Mouse (Mus musculus) layer of hippocampus, adult 9-11 months (tissue): ENCODE measurements around the gene Tbx1.

Source experiments
- DNase-seq: peaks from one replicate; pipeline ENCODE4 v3.0.0; 2022

The Tbx1 gene

DNA sequence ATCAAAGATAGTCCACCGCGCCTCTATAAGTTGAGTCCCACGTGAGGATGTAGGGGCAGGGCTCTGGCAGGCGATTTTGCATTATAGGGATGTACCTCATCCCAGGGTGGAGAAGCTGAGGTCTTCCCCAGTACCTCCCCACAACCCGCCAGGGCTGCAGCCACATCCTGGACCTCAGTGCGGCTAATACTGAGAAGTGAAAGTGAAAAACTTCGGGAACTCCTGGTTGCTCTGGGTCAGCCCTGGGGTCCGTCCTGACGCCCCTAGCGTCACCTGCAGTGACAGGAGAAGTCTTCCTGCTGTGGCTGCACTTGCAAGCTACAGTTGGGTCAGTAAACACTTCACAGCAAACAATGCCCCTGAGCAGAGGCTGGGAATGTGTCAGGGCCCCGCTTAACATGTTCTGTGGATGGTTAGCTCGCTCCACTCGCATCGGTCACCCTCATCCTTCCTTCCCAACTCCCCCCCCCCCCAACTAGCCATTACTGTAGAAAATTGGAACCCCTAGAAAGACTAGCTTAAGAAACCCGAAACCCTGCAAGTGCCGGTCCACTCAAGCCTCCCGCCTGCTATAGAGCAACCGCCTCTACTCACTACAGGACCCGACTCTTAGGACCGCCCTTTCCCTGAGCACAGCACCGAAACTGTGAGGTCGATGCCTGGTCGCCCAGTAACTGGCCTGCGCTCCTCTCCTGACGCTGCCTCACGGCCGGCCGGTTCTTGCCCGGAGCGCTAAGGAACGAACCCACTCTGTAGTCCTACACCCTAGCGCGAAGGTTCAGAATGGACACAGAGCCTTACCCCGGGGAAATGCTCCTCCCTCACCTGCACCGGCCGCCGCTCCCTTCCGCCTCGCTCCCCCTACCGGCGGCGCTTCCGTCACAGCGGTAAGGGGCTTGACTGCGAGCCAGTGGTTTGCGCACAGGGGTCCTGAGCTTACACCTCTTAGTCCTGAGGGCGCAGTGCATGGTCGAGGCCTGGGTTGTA lies at the start of gene Tbx1:
Tbx1 (minus strand) TSS at position 868 of the 987 bp plus-strand sequence.
- no peak for DNase-seq

DNA sequence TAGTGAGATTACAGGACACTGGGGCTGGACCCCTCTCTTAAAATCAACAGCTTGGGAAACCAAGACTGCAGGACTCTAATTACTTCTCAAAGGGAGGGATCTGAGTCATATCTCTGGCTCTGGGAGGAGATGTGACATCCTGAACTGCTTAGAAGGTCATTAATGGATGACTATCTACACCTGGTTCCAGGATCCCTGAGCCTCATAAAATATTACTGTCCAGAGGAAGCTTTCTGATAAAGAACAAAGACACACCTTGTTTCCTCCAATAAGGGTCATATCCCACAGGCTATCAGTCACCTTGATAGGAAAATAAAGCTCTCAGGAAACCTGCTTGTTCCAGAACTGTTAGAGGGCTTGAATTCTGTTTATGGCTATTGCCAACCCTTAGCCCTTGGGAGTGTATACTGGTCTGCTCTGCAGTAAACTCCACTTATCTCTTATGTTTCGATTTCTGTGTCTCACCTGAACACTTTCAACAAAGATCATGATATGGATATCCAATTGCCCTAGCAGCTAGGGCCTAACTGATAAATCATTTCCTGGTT lies 49.0 kb upstream of the Tbx1 start:
- DNase-seq: no peak

DNA sequence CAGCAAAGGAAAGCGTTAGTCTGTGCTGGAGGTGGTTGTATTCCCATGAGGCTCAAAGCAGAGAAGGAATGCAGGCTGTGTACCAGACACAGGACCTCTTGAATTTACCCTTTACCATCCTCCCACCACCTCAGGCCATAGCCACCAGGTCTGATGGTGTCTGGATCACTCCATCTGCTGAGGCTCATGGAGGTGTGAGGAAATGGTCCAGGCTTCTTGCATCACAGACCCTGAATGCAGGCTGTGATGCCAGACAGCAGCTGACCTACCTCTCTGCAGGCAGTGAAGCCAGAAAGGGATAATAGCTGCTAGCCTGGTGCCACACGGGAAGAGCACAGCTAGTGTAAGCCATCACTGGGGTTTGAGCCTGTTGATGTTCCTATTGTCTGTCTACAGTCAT lies 47.9 kb upstream of the Tbx1 start:
- DNase-seq: no peak

DNA sequence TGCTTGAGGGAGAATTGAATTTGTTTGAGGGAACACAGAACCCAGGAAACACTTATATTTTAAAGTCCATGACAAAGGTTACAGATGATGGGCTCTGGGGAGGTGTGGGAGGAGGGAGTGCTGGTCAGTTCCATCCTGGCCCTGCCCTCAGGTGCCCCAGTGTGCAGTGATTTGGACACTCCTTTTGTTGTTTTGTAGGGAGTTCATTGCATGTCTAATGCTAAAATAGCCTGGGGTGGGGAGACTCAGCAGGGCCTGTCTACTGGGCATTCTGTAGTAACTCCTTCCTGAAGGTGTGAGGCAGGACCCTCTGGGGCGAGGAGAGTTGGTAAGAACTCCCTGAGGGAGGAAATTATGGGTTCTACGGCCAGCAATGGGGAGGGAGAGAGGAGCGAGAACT lies 46.3 kb upstream of the Tbx1 start:
- DNase-seq: no peak

DNA sequence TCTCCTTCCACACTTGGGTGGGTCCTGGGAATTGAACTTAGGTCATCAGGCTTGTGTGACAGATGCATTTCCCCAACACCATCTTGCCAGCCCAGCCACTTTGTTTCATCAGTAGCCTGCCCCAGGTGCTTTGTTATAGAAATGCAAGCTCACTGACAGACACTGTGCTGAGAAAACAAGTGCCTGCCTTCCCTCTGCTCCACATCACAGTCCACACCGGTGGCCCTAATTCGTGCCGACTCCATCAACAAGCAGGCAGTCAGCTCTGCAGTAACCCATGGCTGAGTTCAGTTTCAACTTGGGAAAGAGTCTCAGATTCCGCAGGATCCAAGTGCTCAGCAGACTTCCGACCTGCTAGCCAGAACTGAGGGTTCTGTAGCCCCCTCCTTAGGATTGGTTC lies 45.9 kb upstream of the Tbx1 start:
- no peak for DNase-seq

DNA sequence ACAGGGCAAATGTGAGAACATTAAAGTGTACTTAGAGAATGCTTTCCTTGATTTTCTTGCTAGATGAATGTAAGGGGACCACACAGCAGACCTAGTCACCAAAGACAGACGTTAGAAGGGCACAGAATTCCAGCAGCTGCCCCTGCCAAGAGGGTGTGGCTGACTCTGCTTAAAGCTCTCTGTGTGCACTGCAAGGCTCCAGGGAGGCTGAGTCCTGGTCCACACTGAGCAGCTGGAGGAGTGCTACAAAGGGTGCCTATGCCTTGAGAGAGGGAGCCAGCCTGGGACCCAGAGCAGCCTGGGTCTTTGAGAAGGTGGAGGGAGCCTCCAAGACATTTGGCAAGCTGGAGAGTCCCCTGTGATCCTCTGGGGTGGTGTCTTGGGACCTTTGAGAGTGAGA lies 42.9 kb upstream of the Tbx1 start:
- no peak for DNase-seq

DNA sequence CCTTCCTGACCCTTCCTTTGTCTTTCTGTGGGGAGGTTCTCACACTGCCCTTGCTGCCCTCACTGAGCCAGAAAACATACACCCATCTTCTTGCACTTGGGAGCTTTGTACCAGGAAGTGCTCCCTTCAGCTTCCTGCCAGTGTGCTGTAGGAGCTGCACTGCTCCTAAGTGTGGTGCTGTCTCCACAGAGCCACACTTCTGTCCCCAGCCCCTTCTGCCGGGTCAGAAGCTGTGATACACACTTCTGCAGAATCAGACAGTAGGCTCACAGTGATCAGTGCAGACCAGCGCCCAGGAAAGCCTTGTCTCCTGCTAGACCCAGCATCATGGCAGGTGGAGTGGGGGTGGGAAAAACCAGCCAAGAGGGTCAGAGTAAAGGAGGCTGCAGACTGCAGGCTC lies 42.3 kb upstream of the Tbx1 start:
- no peak for DNase-seq

DNA sequence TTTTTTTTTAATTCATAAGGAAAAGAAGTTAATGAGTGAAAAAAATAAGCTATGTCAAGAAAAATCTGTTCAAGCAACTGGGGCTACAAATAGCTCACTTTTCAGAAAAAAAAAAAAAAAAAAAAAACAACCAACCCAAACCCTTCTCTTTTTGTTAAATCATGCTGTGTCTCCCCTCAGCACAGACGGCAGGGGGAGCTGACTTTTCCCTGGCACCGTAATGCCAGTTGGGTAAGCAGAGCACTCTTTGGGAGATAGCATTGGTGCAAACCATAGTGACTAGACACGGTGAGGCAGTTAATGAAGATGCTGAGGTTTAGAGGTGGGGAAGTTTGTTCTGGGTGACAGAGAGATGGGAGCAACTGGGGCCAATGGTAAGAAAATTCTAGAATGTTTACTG lies 41.6 kb upstream of the Tbx1 start:
- DNase-seq: peak; percentile 42

DNA sequence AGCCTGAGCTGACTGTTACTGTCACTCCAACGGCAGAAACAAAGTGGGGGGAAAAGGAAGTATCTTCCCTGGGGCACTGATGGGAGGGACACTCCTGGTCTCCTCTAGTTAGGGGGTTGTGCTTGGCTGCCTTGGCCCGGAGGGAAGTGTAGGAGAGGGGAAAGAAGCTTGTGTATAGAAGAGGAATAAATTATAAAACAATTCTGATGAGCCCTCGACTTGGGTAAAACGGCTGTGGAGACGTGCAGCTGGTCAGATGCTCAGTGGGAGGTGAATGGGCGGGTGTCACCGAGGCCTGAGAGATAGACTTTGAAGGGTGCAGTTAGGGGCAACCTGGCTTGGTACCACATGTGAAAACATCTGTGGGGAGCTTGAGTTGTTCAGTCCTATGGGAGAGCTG lies 40.7 kb upstream of the Tbx1 start:
- no peak for DNase-seq

DNA sequence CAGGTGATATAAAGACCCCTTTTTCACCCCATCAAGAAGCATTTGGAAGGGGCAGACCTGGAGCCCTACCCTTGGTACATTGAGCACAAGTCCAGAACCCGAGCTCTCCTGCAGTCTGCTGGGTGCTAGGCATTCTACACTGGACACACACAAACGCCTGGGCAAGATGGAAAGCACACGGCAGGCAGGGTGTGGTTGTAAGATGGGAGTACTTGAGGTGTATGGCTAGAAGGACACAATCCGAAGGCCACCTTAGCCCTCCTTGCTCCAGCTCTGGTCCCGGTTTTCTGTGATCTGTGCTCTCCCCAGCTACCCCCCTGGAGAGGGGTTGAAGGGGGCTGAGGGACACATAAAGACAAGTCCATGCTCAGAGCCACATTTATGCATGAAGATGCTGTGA lies 39.8 kb upstream of the Tbx1 start:
- no peak for DNase-seq

DNA sequence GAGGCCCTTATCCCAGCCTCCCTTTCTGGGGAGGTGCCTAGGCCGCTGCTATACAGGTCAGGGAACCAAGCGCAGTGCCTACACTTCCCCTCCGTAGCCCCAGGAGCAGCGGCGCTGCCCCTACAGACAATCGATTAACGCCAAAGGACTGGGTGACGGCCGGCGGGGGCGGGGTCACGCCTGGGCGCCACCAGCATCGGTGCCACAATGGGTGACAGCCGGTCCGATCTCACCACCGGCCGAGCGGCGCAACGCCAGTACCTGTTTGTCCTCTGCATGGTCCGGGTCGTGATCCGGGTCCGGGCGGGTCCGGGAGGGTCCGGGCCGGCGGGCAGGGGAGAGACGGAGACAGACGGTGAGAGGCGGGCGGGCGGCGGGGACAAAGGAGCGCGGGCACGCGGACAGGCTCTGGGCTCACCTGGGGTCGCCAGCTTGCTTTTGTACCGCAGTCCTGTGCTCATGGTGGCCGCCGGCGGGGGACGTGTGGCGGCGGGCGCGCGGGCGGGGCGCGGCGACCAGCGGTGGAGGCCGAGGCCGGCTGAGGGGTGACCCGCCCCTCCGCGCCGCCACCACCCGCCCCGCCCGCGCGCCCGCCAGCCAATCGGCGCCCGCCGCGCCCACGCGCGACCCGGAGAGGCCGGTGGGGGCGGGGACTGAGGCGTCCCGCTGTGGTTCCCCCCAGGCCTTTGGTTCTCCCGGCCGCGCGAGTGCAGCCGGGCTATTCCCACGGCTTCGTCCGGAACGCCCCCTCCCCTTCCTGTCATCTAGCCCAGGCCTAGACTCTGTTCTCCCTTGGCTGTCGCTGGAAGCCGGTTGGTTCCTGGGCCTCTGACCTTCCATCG lies 39.1 kb upstream of the Tbx1 start, which contains the start of gene Sept5:
Sept5 (minus strand) TSS at position 565 of the 842 bp plus-strand sequence.
- DNase-seq: peak; percentile 56

DNA sequence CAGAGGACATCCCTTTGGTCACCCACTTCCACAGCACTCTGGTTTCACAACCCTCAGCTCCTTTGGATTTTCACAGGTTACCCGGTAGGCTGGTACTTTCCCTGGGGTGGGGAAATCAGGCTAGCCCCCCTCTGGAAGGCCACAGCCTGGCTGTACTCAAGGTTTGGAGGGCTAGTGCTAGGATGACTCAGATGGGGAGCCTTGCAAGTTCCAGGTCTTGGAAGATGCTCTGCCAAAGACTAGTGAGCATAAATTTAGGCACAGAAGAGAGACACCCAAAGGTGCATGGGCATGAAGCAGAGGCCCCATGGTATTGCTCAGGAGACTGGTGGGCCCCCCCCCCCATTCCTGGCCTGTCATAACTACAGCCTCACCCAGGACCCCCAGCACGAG lies 38.5 kb upstream of the Tbx1 start:
- no peak for DNase-seq

DNA sequence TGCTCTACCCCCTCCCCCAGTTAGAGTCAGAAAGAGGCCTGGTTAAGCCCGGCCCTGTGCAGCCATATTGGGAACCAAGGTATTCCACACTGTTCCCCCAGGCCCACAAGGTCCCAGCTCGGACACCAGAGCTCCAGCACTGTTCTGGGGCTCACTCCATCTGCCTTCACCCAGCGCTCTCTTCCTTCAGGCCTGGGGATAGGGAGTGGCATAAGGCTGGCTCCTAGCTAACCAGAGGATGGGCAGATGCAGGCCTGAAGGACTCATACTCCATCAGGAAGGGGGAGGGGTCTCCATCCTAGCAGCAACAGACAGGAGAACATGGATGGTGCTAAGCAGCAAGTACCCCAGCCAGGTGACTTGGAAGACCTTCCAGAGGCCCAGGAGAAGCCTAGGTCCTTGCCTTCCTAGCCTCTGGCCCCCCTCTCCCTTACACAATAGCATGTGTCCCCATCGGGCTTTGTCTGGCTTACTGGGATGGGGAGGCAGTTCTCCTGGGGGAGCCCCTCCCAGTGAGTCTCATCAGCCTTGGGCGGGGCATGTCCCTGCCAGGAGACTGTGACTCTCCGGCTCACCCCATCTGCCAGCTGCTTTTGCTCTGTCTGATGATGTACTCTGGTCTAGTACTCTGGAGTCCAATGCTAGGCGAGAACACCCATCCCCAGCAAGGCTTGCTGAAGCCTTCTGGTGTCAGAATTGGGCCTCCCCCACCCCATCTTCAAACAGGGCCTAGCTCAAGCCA lies 37.9 kb upstream of the Tbx1 start:
- DNase-seq: peak; percentile 50

DNA sequence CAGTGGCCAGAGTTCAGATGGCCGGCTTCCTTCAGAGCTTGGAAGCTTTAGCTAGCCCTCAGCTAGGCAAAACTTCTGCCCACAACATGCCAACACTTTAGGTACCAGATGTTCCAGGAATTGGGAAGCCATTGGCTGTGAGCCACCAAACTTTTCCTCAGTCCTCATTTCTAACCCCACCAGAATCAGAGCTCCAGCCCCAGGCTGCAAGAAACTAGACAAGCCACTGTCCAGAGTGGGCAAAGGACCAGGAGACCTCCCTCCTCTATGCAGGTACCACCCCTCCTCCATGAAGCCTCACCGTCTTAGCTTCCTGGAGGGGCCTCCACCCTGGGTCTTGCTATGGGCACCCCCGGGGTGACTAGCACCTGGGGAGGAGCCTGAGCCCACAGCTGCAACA lies 36.7 kb upstream of the Tbx1 start:
- DNase-seq: no peak

DNA sequence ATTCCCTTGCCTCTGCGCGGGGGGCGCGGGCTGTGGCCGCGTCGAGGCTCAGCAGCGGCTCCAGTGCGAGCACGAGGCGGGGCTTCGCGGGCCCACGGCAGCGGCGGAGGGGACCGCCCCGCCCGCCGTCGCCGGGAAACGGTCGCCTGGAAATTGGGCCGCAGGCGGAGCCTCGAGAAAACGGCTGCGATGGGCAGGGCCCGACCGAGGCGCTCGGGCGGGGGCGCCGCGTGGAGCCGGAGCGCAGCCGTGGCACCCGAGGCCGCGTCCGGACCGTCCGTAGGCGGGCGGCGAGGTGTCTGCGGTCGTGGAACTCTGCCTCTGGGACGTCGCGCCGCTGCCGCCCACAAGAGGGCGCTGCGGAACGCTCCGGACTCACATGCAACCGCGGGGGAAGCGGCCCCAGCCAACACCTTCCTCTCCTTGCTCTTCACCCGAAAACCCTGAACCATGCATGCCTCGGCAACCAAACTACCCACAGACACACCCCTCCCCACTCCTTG lies 36.0 kb upstream of the Tbx1 start, which contains the start of gene Gm49601:
Gm49601 (minus strand) TSS at position 52 of the 503 bp plus-strand sequence.
- peak; percentile 87 for DNase-seq

DNA sequence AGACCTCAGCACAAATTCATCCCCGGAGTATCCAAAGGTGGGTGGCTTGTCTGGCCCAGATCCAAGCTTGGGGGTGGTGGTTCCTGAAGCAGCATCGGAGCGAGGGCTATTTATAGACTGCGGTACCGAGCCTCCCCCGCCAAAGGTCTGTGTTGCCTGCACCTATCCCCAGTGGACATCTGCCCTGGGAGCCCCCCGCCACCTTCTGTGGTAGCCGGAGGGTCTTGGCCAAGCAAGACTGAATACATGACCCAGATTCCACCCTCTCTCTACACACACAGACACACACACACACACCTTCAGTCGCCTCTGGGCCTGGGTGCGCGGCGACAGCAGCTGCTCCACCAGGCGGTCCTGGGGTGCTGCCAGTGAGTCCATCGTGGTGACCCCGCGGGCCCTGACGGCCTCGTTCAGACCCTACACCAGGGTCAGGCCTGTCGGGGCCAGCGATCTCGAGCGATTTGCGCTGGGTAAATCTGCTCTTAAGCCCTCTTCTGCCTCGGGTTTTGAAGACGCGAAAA lies 35.4 kb upstream of the Tbx1 start:
- DNase-seq: peak; percentile 70

DNA sequence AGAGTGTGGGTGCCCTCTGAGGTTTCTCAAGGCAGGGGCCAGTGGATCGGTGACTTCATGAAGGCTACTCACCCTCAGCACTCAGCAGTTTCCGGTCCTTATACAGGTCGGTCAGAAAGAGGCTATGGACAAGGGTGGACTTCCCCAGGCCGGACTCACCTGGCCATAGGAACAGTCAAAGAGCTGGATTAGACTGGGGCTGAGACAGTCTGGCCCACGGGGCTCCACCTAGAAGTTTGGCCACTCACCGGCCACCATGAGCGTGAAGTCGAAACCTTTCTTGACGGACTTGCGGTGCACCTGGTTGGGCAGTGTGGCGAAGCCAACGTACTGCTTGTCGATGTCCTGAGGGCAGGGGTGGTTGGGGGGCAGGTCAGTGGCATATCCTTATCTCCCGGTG lies 34.6 kb upstream of the Tbx1 start:
- DNase-seq: no peak

DNA sequence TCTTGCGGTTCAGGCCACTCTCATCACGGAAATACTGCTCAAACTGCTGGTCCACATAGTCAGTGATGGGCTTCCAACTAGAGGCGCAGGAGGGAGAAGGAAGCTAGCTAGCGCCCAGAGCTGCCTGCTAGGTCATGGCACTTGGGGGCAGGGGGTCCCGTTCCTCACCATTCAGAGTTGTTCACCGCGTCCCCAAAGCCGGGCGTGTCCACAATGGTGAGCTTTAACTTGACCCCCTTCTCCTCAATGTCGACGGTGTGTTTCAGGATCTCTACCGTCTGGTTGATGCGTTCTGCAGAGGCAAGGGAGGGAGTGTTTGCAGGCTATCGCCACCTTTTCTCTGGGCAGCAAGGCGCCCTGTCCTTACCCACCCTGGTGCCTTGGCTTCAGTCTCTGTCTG lies 34.2 kb upstream of the Tbx1 start:
- DNase-seq: no peak

DNA sequence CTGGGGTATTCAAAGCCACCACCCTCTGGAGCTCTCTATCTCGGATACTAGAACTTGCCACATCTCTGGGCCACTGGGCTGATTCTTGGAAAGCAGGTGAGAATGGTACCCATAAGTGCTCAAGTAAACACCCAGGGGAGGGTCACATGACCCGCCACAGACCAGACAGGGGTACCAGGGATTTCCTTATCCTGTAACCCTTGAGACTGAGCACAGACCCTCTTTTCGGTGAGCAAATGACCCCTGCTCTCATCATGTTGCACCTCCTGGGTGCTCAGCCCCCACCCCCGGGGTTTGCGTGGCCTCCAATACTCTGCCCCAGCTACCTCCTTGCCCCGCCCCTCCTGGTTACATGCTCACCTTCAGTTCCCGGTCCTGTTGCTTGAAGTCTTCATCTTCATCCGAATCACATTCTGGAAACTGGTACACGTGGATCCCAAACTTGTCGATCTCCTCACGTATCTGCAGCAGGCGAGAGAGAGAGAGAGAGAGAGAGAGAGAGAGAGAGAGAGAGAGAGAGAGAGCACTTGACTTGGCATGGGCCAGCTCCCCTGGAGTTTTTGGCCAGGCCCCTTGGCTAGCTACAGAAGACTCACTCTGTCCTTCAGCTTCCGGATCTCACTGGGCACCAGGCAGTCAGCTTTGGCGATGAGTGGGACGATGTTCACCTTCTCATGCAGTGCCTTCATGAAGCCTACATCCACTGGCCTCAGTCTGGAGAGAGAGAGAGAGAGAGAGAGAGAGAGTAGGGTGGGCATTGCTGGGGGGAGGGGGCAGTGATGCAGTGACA lies 33.5 kb upstream of the Tbx1 start:
- peak; percentile 23 for DNase-seq

DNA sequence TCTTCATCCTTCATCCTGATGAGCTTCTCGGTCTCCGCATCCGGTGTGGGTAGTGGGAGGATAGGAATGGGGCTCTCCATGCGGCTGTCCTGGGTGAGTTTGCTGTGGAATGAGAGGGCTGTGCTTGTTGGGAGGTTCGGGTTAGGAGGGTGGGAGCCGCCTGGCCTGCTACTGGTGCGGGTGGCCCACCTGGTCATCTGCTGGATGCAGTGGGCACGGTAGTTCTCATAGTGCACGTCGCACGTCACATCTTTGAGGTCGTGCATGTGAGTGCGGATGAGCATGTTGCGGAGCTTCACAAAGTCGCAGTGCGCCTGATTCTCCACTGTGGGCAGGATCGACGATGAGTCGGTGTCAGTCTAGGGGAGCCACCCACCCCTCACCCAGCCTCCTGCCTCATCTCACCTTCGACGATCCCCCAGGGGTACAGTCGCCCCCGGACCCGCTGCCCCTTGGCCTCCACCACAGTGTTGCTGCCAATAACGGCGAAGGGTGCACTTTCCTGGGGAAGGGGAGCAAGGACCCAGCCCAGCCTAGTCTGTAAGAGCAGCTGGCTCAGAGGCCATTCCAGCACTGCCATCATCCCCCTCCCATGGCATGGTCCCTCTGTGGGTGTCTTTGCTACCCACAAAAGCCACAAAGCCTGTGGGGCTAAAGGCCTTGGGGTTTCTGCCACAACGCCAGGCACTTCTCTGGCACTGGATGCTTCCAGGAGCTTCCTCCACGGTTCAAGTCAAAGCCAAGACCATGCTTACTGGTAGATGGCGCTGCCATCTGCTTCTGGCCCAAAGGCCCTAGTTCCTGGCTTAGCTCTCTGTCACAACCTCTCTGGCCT lies 32.7 kb upstream of the Tbx1 start:
- DNase-seq: peak; percentile 17
